Mouse (Mus musculus) heart, embryonic 14.5 days (tissue): Measurements from ENCODE around the gene Gm49318. TPM values are rescaled to one million over a fixed set of nuclear protein-coding genes. Genes with fewer than 3 reads are reported as not detected.

Source experiments
- ATAC-seq: fragments of 200-750 bp; cut with Nextera tagmentation; 2 replicates; pipeline ENCODE4 v1.8.0; 2017; ENCODE audit warnings: low read depth, moderate TSS enrichment; ENCODE audit not compliant: insufficient number of reproducible peaks, insufficient read depth, low FRiP score
- H3K27ac ChIP-seq, 2 experiments: fragments of 200-500 bp in 1 of 2; fragments of 300-500 bp in 1 of 2; sonication (generic) in 1 of 2; replicated peaks in 1 of 2; 2 replicates each; pipeline ENCODE4 v1.5.1; 2012 to 2014; ENCODE audit warnings: low read depth in 2 of 2, low read length in 2 of 2, control low read depth in 1 of 2, mild to moderate bottlenecking in 1 of 2, mixed read lengths in 1 of 2; ENCODE audit not compliant: control insufficient read depth in 1 of 2, insufficient read depth in 1 of 2
- H3K27me3 ChIP-seq: fragments of 300-500 bp; sonication (generic); 2 replicates; pipeline ENCODE4 v1.6.1; 2014; ENCODE audit warnings: mild to moderate bottlenecking, low read length, control low read depth; ENCODE audit not compliant: control insufficient read depth, insufficient read depth
- H3K36me3 ChIP-seq: fragments of 300-500 bp; sonication (generic); 2 replicates; pipeline ENCODE4 v1.6.1; 2014; ENCODE audit warnings: mild to moderate bottlenecking, control low read depth, low read length, mixed read lengths; ENCODE audit not compliant: control insufficient read depth, insufficient read depth
- H3K4me1 ChIP-seq, 2 experiments: fragments of 200-500 bp in 1 of 2; fragments of 300-500 bp in 1 of 2; sonication (generic) in 1 of 2; 2 replicates each; pipeline ENCODE4 v1.6.1; 2012 to 2014; ENCODE audit warnings: low read length in 2 of 2, control low read depth in 1 of 2, mixed read lengths in 1 of 2; ENCODE audit not compliant: control insufficient read depth in 2 of 2, insufficient read depth in 2 of 2
- H3K4me2 ChIP-seq: fragments of 300-500 bp; sonication (generic); 2 replicates; pipeline ENCODE4 v1.6.1; 2014; ENCODE audit warnings: mild to moderate bottlenecking, low read length
- H3K4me3 ChIP-seq, 2 experiments: fragments of 200-500 bp in 1 of 2; fragments of 300-500 bp in 1 of 2; sonication (generic) in 1 of 2; 2 replicates each; pipeline ENCODE4 v1.5.1; 2012 to 2014; ENCODE audit warnings: low read length in 2 of 2, mild to moderate bottlenecking in 2 of 2, control low read depth in 1 of 2, low read depth in 1 of 2, moderate library complexity in 1 of 2; ENCODE audit not compliant: control insufficient read depth in 1 of 2, insufficient read depth in 1 of 2
- H3K9ac ChIP-seq: fragments of 300-500 bp; sonication (generic); 2 replicates; pipeline ENCODE4 v1.6.1; 2014; ENCODE audit warnings: mild to moderate bottlenecking, low read length
- H3K9me3 ChIP-seq: fragments of 300-500 bp; sonication (generic); 2 replicates; pipeline ENCODE4 v1.6.1; 2016; ENCODE audit warnings: low read length, control low read depth; ENCODE audit not compliant: control insufficient read depth
- WGBS: fragments of 180-500 bp; shearing (Covaris S2); extraction: QIAGEN DNeasy Blood & Tissue Kit; methylation state at CpG from one replicate; pipeline ENCODE4 v1.1.7; 2014; 5-methylcytosine and 5-hydroxymethylcytosine counted together
- polyA plus RNA-seq: library from polyadenylated mRNA; unstranded; fragments of >200 nt; fragmentation: Nextera tagmentation; extraction: Ambion mirVana; gene quantifications from 2 replicates; pipeline ENCODE4 v1.2.1, GENCODE M21; 2014

The Gm49318 gene
- polyA plus RNA-seq, 1 experiment from 2014 or later, result not detected

DNA sequence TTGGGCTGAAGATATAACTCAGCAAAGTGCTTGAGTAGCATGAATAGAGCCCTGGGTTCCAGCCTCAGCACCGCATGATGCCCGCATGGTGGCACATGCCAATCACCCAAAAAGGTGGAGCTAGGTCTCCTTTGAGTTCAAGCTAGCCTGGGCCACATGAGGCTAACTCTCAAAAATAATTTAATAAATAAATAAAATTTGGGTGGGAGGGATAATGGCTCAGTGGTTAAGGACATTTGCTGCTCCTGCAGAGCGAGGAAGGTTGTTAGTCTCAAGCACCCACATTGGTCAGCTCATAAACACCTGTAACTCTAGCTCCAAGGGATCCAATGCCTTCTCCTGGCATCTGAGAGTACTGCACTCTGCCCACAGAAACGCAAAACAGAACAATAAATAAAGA is 69.4 kb downstream of the Gm49318 start:
- Histone ChIP-seq H3K4me3 (no peak overlapping the region), H3K4me2 (no peak overlapping the region), H3K36me3 (peaks cover 27% of the 10 kb centered on the region), H3K4me1 (peaks cover 9 to 14% of the 10 kb centered on the region in 2 experiments), H3K9me3 (no peaks in the 10 kb centered on the region), H3K27me3 (peaks cover 10% of the 10 kb centered on the region), H3K27ac (no peak overlapping the region), H3K9ac (no peak overlapping the region)
- ATAC-seq, result no peak
- WGBS, result 88% methylated on average over 4 of the region's 4 CpGs

DNA sequence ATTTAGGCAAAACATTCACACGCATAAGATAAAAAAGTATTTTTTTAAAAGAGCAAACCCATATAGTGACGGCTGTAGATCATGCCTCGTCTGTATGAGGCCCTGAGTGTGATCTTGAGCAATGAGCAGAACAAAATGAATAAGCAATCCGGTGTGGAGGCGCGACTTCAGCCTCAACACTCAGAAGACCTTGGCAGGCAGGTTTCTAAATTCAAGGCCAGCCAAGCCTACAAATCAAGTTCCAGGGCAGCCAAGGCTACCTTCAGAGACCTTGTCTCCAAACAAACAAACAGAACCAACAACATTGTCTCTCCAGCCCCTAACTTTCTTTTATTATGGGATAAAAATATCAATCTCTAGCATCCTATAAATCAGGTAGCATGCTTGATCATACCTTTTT is 70.8 kb downstream of the Gm49318 start:
- Histone ChIP-seq H3K4me1 (peaks cover 9 to 14% of the 10 kb centered on the region in 2 experiments), H3K27ac (no peak overlapping the region), H3K4me2 (no peak overlapping the region), H3K4me3 (no peak overlapping the region), H3K9me3 (no peaks in the 10 kb centered on the region), H3K36me3 (peaks cover 14% of the 10 kb centered on the region), H3K9ac (no peak overlapping the region), H3K27me3 (peaks cover 10% of the 10 kb centered on the region)
- 82% methylated on average over 6 of the region's 6 CpGs for WGBS
- no peak for ATAC-seq

DNA sequence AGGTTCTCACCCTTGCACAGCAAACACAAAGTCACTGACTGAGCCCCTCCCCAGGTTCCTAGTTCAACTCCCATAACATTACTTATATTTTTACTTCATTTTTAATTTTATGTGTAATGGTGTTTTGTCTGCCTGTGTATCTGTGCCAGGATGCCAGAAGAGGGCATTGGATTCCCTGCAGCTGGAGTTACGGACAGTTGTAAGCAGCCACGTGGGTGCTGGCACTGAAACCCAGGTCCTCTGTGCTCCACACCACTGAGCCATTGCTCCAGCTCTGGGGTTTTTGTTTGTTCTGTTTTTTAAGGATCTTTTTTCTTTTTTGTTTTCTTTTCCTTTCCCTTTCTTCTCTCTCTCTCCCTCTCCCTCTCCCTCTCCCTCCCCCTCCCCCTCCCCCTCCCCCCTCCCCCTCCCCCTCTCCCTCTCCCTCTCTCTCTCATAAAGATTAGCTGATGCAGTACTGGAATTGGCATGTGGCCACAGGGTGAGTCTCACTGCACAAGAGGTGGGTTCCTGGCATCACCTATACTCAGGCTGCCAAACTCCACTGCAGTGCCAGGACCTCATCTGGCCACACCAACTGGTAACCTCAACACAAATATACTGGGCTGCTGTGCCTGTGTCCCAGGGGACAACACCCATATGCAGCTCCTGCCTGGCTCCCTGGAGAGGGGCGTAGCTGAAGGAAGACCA is 74.7 kb downstream of the Gm49318 start:
- no peaks in the 10 kb centered on the region for H3K4me1 ChIP-seq
- H3K27me3 ChIP-seq, result peaks cover 31% of the 10 kb centered on the region
- H3K9ac ChIP-seq, result no peak overlapping the region
- WGBS, result 81% methylated on average over 3 of the region's 3 CpGs
- H3K4me3 ChIP-seq, result no peak overlapping the region
- no peak overlapping the region for H3K4me2 ChIP-seq
- no peak for ATAC-seq
- H3K9me3 ChIP-seq, result no peaks in the 10 kb centered on the region
- no peak overlapping the region for H3K27ac ChIP-seq
- H3K36me3 ChIP-seq, result no peaks in the 10 kb centered on the region

GRCm38 (mm10) chr9:21992227-21992626 is 78.8 kb downstream of the Gm49318 start:
- no peaks in the 10 kb centered on the region for H3K36me3 ChIP-seq
- peaks cover 63% of the 10 kb centered on the region for H3K27me3 ChIP-seq
- no peak overlapping the region for H3K9ac ChIP-seq
- H3K4me1 ChIP-seq, result peaks cover 0 to 20% of the 10 kb centered on the region in 2 experiments; a peak in 3 of 4 replicates
- no peak overlapping the region for H3K4me2 ChIP-seq
- no peak overlapping the region for H3K4me3 ChIP-seq
- 68% methylated on average over 4 of the region's 4 CpGs for WGBS
- no peak for ATAC-seq
- no peak overlapping the region for H3K27ac ChIP-seq
- no peaks in the 10 kb centered on the region for H3K9me3 ChIP-seq

- H3K9ac ChIP-seq, result peak within 1 kb of the TSS; percentile 60
- ATAC-seq, result no peak; the same call in 1 of the 2 replicates
- under 1% methylated on average over 35 of the region's 42 CpGs for WGBS
- no peaks in the 10 kb centered on the region for H3K36me3 ChIP-seq
- no peak within 1 kb of the TSS for H3K27ac ChIP-seq
- H3K4me1 ChIP-seq, result peaks cover 0 to 20% of the 10 kb centered on the region in 2 experiments; a peak in 3 of 4 replicates
- H3K4me3 ChIP-seq, result peak within 1 kb of the TSS; percentile 43 to 44
- peaks cover 80% of the 10 kb centered on the region for H3K27me3 ChIP-seq
- peak within 1 kb of the TSS; percentile 84 for H3K4me2 ChIP-seq
- H3K9me3 ChIP-seq, result no peaks in the 10 kb centered on the region
These were observed 81.6 kb downstream of the Gm49318 start, which contains the start of gene Rgl3 for GRCm38 (mm10) chr9:21989230-21990110. Gene Rgl3 (minus strand): TSS chr9:21989446.

DNA sequence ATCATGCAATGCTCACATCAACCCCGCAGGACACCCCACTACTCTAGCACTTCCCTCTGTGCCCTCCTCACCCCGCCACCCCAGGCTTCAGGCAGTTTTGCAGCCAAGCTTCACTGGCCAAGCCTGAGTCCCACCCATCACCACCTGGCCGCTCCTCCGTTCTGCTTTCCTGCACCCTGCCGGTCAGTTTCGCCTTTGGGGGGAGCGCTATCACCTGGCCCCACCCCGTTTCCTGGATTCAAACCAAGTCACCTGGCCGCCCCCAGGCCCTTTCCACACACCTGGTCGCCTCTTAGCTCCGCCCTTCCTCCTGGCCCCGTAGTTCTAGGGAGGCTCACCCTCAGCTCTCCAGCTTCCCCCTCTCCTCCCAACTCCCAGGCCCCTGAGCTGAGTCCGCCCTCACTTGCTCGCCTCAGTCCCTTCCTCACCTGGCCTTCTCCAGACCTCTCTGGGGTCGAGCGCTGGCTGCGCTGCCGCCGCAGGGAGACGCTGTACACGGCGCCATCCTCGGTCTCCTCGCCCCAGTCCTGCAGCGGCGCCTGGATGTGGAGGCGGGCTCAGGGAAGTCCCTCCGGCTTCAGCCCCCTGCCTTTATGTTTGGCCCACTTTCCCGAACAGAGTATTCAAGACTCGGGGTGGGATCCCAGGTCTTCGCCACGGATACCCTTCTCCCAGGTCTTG is 82.5 kb downstream of the Gm49318 start:
- Histone ChIP-seq H3K27me3 (peaks cover 86% of the 10 kb centered on the region), H3K9ac (peak overlapping the region; percentile 60), H3K4me1 (peaks cover 0 to 20% of the 10 kb centered on the region in 2 experiments; a peak in 3 of 4 replicates), H3K27ac (no peak overlapping the region), H3K9me3 (no peaks in the 10 kb centered on the region), H3K4me3 (peak overlapping the region; percentile 43 to 44), H3K4me2 (peak overlapping the region; percentile 84), H3K36me3 (no peaks in the 10 kb centered on the region)
- WGBS, result 1% methylated on average over 32 of the region's 32 CpGs
- no peak for ATAC-seq

- Histone ChIP-seq H3K4me3 (peak overlapping the region in 1 of 2 experiments; percentile 43; a peak in 1 of 4 replicates), H3K27ac (no peak overlapping the region), H3K36me3 (no peaks in the 10 kb centered on the region), H3K27me3 (peaks cover 86% of the 10 kb centered on the region), H3K4me2 (peak overlapping the region; percentile 84), H3K9ac (no peak overlapping the region), H3K4me1 (peaks cover 0 to 20% of the 10 kb centered on the region in 2 experiments; a peak in 3 of 4 replicates), H3K9me3 (no peaks in the 10 kb centered on the region)
- WGBS, result 8% methylated on average over 36 of the region's 36 CpGs
- ATAC-seq, result no peak
These were observed 83.3 kb downstream of the Gm49318 start for GRCm38 (mm10) chr9:21987592-21988342.
